Mouse (Mus musculus) spleen, adult 2 months (tissue): ENCODE results near the gene Efna5.

ENCODE experiments used
- CTCF ChIP-seq: fragments of 200-500 bp; IDR thresholded peaks from 2 replicates; pipeline ENCODE4 v1.5.1; 2011; ENCODE audit warnings: mild to moderate bottlenecking, inconsistent platforms; ENCODE audit not compliant: insufficient read depth, insufficient read length, insufficient replicate concordance; ENCODE audit errors: extremely low read depth
- POLR2A ChIP-seq: fragments of 200-500 bp; IDR thresholded peaks from 2 replicates; pipeline ENCODE4 v1.6.1; 2011; ENCODE audit warnings: low read depth, low read length, inconsistent platforms

- TF ChIP-seq CTCF = no peak
- TF ChIP-seq POLR2A = no peak
Measured at GRCm38 (mm10) chr17:62613232-62613631, 267.9 kb downstream of the Efna5 start.
